Mouse (Mus musculus) kidney, adult 2 months (tissue): ENCODE results near the gene Rp9.

Experiments used
- CTCF ChIP-seq: fragments of 200-500 bp; conservative IDR thresholded peaks from 2 replicates; pipeline ENCODE4 v1.5.1; 2011; ENCODE audit warnings: low read depth, mild to moderate bottlenecking, control low read depth, low read length, moderate library complexity, mixed read lengths; ENCODE audit not compliant: insufficient read depth, insufficient read length
- POLR2A ChIP-seq: fragments of 200-500 bp; IDR thresholded peaks from one replicate; pipeline ENCODE4 v1.6.1; 2011; ENCODE audit warnings: low read depth, low read length, control low read depth

DNA sequence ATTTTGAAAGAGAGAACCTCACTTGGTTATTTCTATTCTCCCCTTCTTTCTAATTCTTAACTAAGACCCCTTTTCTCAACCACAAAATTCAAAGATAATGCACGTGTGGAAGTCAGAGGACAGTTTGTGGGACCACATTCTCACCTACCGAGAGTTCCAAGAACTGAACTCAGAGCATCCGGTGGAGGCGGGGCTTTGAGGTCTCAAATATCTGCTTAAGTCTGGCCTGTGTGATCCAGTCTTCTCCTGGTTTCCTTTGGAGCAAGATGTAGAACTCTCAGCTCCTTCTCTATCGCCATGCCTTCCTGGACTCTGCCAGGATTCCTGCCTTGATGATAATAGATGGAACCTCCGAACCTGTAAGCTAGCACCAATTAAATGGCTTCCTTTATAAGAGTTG is 67.5 kb downstream of the Rp9 start:
- TF ChIP-seq CTCF (no peak), POLR2A (no peak)
